Mouse (Mus musculus) testis, adult 2 months (tissue): ENCODE results near the gene Mlip.

Experiments used
- CTCF ChIP-seq: fragments of 200-500 bp; IDR thresholded peaks from 2 replicates; pipeline ENCODE4 v1.5.1; 2012; ENCODE audit warnings: low read depth, mild to moderate bottlenecking, inconsistent platforms, low read length, moderate library complexity; ENCODE audit not compliant: control insufficient read depth, insufficient read depth, insufficient replicate concordance
- POLR2A ChIP-seq: fragments of 200-500 bp; IDR thresholded peaks from 2 replicates; pipeline ENCODE4 v1.6.1; 2012; ENCODE audit warnings: low read depth, mild to moderate bottlenecking, inconsistent platforms, low read length, moderate library complexity; ENCODE audit not compliant: control insufficient read depth

- TF ChIP-seq POLR2A (no peak), CTCF (no peak)
Observed at GRCm38 (mm10) chr9:77384651-77385050, 31.9 kb upstream of the Mlip start.
